Mouse (Mus musculus) Patski (cell line): ENCODE results near the gene Rptor. TPM values are rescaled to one million over a fixed set of nuclear protein-coding genes. Genes with fewer than 3 reads are reported as not detected.

Source experiments
- ATAC-seq: fragments of 100-300 bp; one replicate; pipeline ENCODE4 v1.8.0; 2021
- CTCF ChIA-PET: fragments of 350-600 bp; sonication (Branson Sonifier 250); formaldehyde crosslinking; loops from one replicate; lab custom pipeline; 2022; ENCODE audit warnings: inconsistent platforms; lab: Charles Lee
- POLR2A ChIA-PET: fragments of 350-600 bp; sonication (Branson Sonifier 250); formaldehyde crosslinking; loops from one replicate; lab custom pipeline; 2022; ENCODE audit warnings: antibody characterized with exemption, inconsistent platforms; lab: Charles Lee
- DNase-seq: peaks from one replicate; pipeline ENCODE4 v3.0.0-alpha.2; 2011; ENCODE audit warnings: low read depth, low spot score
- H3K27me3 ChIP-seq: fragments of 371-371 bp; one replicate; pipeline ENCODE4 v1.5.1; 2021
- CTCF ChIP-seq: fragments of 100-300 bp; IDR thresholded peaks from one replicate; pipeline ENCODE4 v1.5.1; 2021
- in situ Hi-C: fragments of 300-500 bp; cut with MboI; formaldehyde crosslinking; loops from 3 replicates; pipeline ENCODE4 v1.11.1; 2018; ENCODE audit warnings: low pct_unique_long_range_greater_than_20kb, mixed read lengths
- polyA plus RNA-seq: library from polyadenylated mRNA; unstranded; gene quantifications from one replicate; pipeline ENCODE4 v1.2.3, GENCODE M21; 2021

The Rptor gene
- polyA plus RNA-seq, 1 experiment from 2014 or later = 27.9 TPM

- in situ Hi-C loops = loop anchor here (25.0 kb wide), 1 partner anchor 407 kb away; no protein-coding TSS in a partner anchor
- H3K27me3 ChIP-seq = peaks cover 15% of the 10 kb centered on the region
- ATAC-seq = no peak
- TF ChIP-seq CTCF = no peak
- no peak for DNase-seq
- CTCF ChIA-PET = interaction anchor here (0.9 to 2.4 kb wide), 4 partner anchors 85 to 428 kb away, joined by 3 to 14 read pairs (median 6); no protein-coding TSS in a partner anchor
- POLR2A ChIA-PET = interaction anchor here (0.6 to 1.8 kb wide), 3 partner anchors 8 to 402 kb away, joined by 3 to 4 read pairs (median 3); partner anchors contain the start of gene Chmp6
Observed at GRCm38 (mm10) chr11:119905794-119906193, 303.1 kb downstream of the Rptor start.

- in situ Hi-C loops = loop anchor here (25.0 kb wide), 1 partner anchor 405 kb away; no protein-coding TSS in a partner anchor
- peaks cover 15% of the 10 kb centered on the region for H3K27me3 ChIP-seq
- ATAC-seq (no peak), DNase-seq (no peak)
- POLR2A ChIA-PET = interaction anchor here (0.8 kb wide), 1 partner anchor 83 kb away, joined by 3 read pairs; no protein-coding TSS in a partner anchor
- TF ChIP-seq CTCF = no peak
- CTCF ChIA-PET = interaction anchor here (1.5 kb wide), 1 partner anchor 84 kb away, joined by 4 read pairs; no protein-coding TSS in a partner anchor
Observed at GRCm38 (mm10) chr11:119907006-119907650, 304.4 kb downstream of the Rptor start.

GRCm38 (mm10) chr11:119907711-119908110, 305.0 kb downstream of the Rptor start:
- ATAC-seq = no peak
- TF ChIP-seq CTCF = no peak
- no peak for DNase-seq
- ChIA-PET CTCF (interaction anchor here (1.5 kb wide), 1 partner anchor 83 kb away, joined by 4 read pairs; no protein-coding TSS in a partner anchor), POLR2A (interaction anchor here (0.8 kb wide), 1 partner anchor 82 kb away, joined by 3 read pairs; no protein-coding TSS in a partner anchor)
- peaks cover 15% of the 10 kb centered on the region for H3K27me3 ChIP-seq
- in situ Hi-C loops = loop anchor here (25.0 kb wide), 1 partner anchor 405 kb away; no protein-coding TSS in a partner anchor

GRCm38 (mm10) chr11:119909436-119909835, 306.7 kb downstream of the Rptor start:
- in situ Hi-C loops = loop anchor here (25.0 kb wide), 1 partner anchor 403 kb away; no protein-coding TSS in a partner anchor
- peaks cover 15% of the 10 kb centered on the region for H3K27me3 ChIP-seq
- TF ChIP-seq CTCF = no peak
- CTCF ChIA-PET = interaction anchor here (0.6 to 3.2 kb wide), 14 partner anchors 9 to 418 kb away, joined by 3 to 29 read pairs (median 4); partner anchors contain the start of genes Endov, Ndufaf8 and Tepsin
- POLR2A ChIA-PET = no interaction called here
- ATAC-seq (no peak), DNase-seq (no peak)

- POLR2A ChIA-PET = interaction anchor here (0.8 to 1.4 kb wide), 4 partner anchors 8 to 78 kb away, joined by 3 to 4 read pairs (median 3); no protein-coding TSS in a partner anchor
- peaks cover 5% of the 10 kb centered on the region for H3K27me3 ChIP-seq
- in situ Hi-C loops = loop anchor here (10.0 to 25.0 kb wide), 2 partner anchors 82 to 399 kb away; no protein-coding TSS in a partner anchor
- no peak for DNase-seq
- no peak for TF ChIP-seq CTCF
- ATAC-seq = no peak
- CTCF ChIA-PET = interaction anchor here (0.6 to 3.3 kb wide), 5 partner anchors 8 to 79 kb away, joined by 3 to 20 read pairs (median 4); no protein-coding TSS in a partner anchor
Observed at GRCm38 (mm10) chr11:119912845-119913244, 310.1 kb downstream of the Rptor start.

- CTCF ChIA-PET = interaction anchor here (0.6 to 3.3 kb wide), 4 partner anchors 9 to 78 kb away, joined by 3 to 20 read pairs (median 5); no protein-coding TSS in a partner anchor
- in situ Hi-C loops = loop anchor here (10.0 to 25.0 kb wide), 2 partner anchors 81 to 399 kb away; no protein-coding TSS in a partner anchor
- TF ChIP-seq CTCF = no peak
- peak; percentile 61 for ATAC-seq
- POLR2A ChIA-PET = interaction anchor here (0.8 to 1.4 kb wide), 4 partner anchors 8 to 78 kb away, joined by 3 to 4 read pairs (median 3); no protein-coding TSS in a partner anchor
- no peak for DNase-seq
- no peaks in the 10 kb centered on the region for H3K27me3 ChIP-seq
Observed at GRCm38 (mm10) chr11:119913291-119913934, 310.7 kb downstream of the Rptor start, which contains the start of gene Chmp6. Gene Chmp6, plus strand, starts transcription at chr11:119913441.

GRCm38 (mm10) chr11:119913935-119914314, 311.2 kb downstream of the Rptor start:
- no peak for TF ChIP-seq CTCF
- CTCF ChIA-PET = interaction anchor here (2.1 to 3.3 kb wide), 2 partner anchors 12 to 78 kb away, joined by 6 to 20 read pairs; no protein-coding TSS in a partner anchor
- in situ Hi-C loops = loop anchor here (10.0 to 25.0 kb wide), 2 partner anchors 81 to 398 kb away; no protein-coding TSS in a partner anchor
- POLR2A ChIA-PET = interaction anchor here (1.4 kb wide), 1 partner anchor 9 kb away, joined by 4 read pairs; no protein-coding TSS in a partner anchor
- H3K27me3 ChIP-seq = no peaks in the 10 kb centered on the region
- ATAC-seq (peak; percentile 33), DNase-seq (no peak)

GRCm38 (mm10) chr11:119914381-119914780, 311.7 kb downstream of the Rptor start:
- DNase-seq (no peak), ATAC-seq (no peak)
- H3K27me3 ChIP-seq = no peaks in the 10 kb centered on the region
- in situ Hi-C loops = loop anchor here (10.0 to 25.0 kb wide), 2 partner anchors 80 to 398 kb away; no protein-coding TSS in a partner anchor
- ChIA-PET POLR2A (interaction anchor here (1.4 kb wide), 1 partner anchor 9 kb away, joined by 4 read pairs; no protein-coding TSS in a partner anchor), CTCF (interaction anchor here (3.3 kb wide), 1 partner anchor 78 kb away, joined by 20 read pairs; no protein-coding TSS in a partner anchor)
- TF ChIP-seq CTCF = no peak

- no peaks in the 10 kb centered on the region for H3K27me3 ChIP-seq
- DNase-seq (no peak), ATAC-seq (no peak)
- in situ Hi-C loops = loop anchor here (10.0 to 25.0 kb wide), 2 partner anchors 79 to 397 kb away; no protein-coding TSS in a partner anchor
- ChIA-PET POLR2A (interaction anchor here (0.7 to 1.4 kb wide), 2 partner anchors 9 to 26 kb away, joined by 3 to 5 read pairs; no protein-coding TSS in a partner anchor), CTCF (interaction anchor here (1.2 to 1.6 kb wide), 2 partner anchors 10 to 11 kb away, joined by 3 to 6 read pairs; no protein-coding TSS in a partner anchor)
- TF ChIP-seq CTCF = no peak
Observed at GRCm38 (mm10) chr11:119915666-119916065, 313.0 kb downstream of the Rptor start.
